Mouse (Mus musculus): ENCODE measurements at regions not wholly inside any gene's neighbourhood (a gene's known extent, or its start where the extent isn't known, plus 50 kb on each side); places are given as distances from the start of the nearest gene placed in this dataset.

- TF ChIP-seq POLR2A (IDR thresholded peaks at IDR 0.05; ENCODE audit: low read depth, low read length) (no peak), CTCF (IDR thresholded peaks at IDR 0.05; ENCODE audit: extremely low read depth, insufficient read length, insufficient replicate concordance, low read depth, low read length) (no peak)
These were observed 340.8 kb downstream of the Galc start for GRCm38 (mm10) chr12:97918416-97918815.
